Mouse (Mus musculus): Measurements from ENCODE around the gene Prr29.

DNA sequence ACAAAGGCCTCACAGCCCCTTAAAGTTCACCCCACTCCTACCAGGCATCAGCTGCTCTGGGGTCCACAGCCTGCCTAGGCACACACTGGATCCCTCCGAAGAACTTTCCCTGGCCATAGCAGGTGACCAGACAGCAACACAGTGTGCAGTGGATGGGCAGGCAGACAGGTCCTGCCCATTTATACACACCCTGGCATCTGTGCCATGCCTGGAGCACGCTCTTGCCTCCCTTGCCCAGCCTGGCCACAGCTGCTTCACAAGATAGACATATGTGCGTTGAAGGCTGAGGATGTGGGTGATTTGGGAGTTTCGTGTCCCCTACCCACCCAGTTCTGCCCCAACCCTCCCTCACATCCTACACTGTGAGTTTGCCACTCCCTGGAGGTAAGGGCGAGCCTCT, 27.2 kb upstream of the Prr29 start:
- TF ChIP-seq CTCF (IDR thresholded peaks at IDR 0.05; ENCODE audit: borderline replicate concordance, insufficient read depth, low read depth, low read length): no peak
- no peak for TF ChIP-seq POLR2A (IDR thresholded peaks at IDR 0.05; ENCODE audit: borderline replicate concordance, insufficient read depth, low read length)

Measured in cerebellum, adult 2 months (tissue).